Mouse (Mus musculus): ENCODE measurements around the gene Tmem254a.
"Not testable (repeated sequence)": the region's sequence is repeated elsewhere in the genome, so short reads cannot be mapped to it uniquely, and the experiment has no call there.

GRCm38 (mm10) chr14:25895686-25896085, 31.8 kb downstream of the Tmem254a start:
- not testable (repeated sequence) for TF ChIP-seq CTCF (IDR thresholded peaks at IDR 0.05; ENCODE audit: low read depth, low read length); GATA1 (IDR thresholded peaks at IDR 0.05; ENCODE audit: borderline replicate concordance, low read length); TAL1 (conservative IDR thresholded peaks at IDR 0.05; ENCODE audit: low read depth, low read length); POLR2AphosphoS5 (IDR thresholded peaks at IDR 0.05; ENCODE audit: insufficient replicate concordance, low read depth, low read length); GATA2 (IDR thresholded peaks at IDR 0.05; ENCODE audit: borderline replicate concordance, low read depth, low read length)

Measured in G1E (cell line).